Mouse (Mus musculus) forebrain, embryonic 12.5 days (tissue): Measurements from ENCODE around the gene Gpc6. TPM values are rescaled to one million over a fixed set of nuclear protein-coding genes. Genes with fewer than 3 reads are reported as not detected.

Source experiments
- ATAC-seq: fragments of 200-750 bp; cut with Nextera tagmentation; 2 replicates; pipeline ENCODE4 v1.8.0; 2017; ENCODE audit warnings: moderate TSS enrichment; ENCODE audit not compliant: low FRiP score
- H3K27ac ChIP-seq: fragments of 300-500 bp; sonication (generic); 2 replicates; pipeline ENCODE4 v1.5.1; 2016; ENCODE audit warnings: mild to moderate bottlenecking
- H3K27me3 ChIP-seq: fragments of 300-500 bp; sonication (generic); 2 replicates; pipeline ENCODE4 v1.6.1; 2016; ENCODE audit warnings: mild to moderate bottlenecking
- H3K36me3 ChIP-seq: fragments of 300-500 bp; sonication (generic); replicated peaks from 2 replicates; pipeline ENCODE4 v1.6.1; 2016; ENCODE audit warnings: mild to moderate bottlenecking
- H3K4me1 ChIP-seq: fragments of 300-500 bp; sonication (generic); 2 replicates; pipeline ENCODE4 v1.6.1; 2016
- H3K4me2 ChIP-seq: fragments of 300-500 bp; sonication (generic); 2 replicates; pipeline ENCODE4 v1.6.1; 2016; ENCODE audit warnings: mild to moderate bottlenecking, moderate library complexity
- H3K4me3 ChIP-seq: fragments of 300-500 bp; sonication (generic); replicated peaks from 2 replicates; pipeline ENCODE4 v1.5.1; 2016; ENCODE audit warnings: mild to moderate bottlenecking
- H3K9ac ChIP-seq: fragments of 300-500 bp; sonication (generic); 2 replicates; pipeline ENCODE4 v1.6.1; 2016; ENCODE audit warnings: mild to moderate bottlenecking
- H3K9me3 ChIP-seq: fragments of 300-500 bp; sonication (generic); 2 replicates; pipeline ENCODE4 v1.6.1; 2016
- WGBS: fragments of 180-500 bp; shearing (Covaris S2); methylation state at CpG from one replicate; pipeline ENCODE4 v1.1.7; 2016; 5-methylcytosine and 5-hydroxymethylcytosine counted together
- polyA plus RNA-seq: library from polyadenylated mRNA; unstranded; fragments of >200 nt; fragmentation: Nextera tagmentation; extraction: Ambion mirVana; gene quantifications from 2 replicates; pipeline ENCODE4 v1.2.1, GENCODE M21; 2016

Gene Gpc6
- polyA plus RNA-seq, 1 experiment from 2014 or later = 37.7 TPM

GRCm38 (mm10) chr14:117022180-117022799 lies 97.2 kb downstream of the Gpc6 start:
- 72% methylated on average over 5 of the region's 5 CpGs for WGBS
- Histone ChIP-seq H3K9ac (no peak overlapping the region), H3K27me3 (no peaks in the 10 kb centered on the region)

GRCm38 (mm10) chr14:117034146-117034545 lies 109.0 kb downstream of the Gpc6 start:
- H3K36me3 ChIP-seq = no peaks in the 10 kb centered on the region

More at GRCm38 (mm10) chr14:117022180-117022799, 97.2 kb downstream of the Gpc6 start:
- Histone ChIP-seq H3K4me2 (no peak overlapping the region), H3K9me3 (no peaks in the 10 kb centered on the region), H3K4me3 (no peak overlapping the region), H3K36me3 (no peaks in the 10 kb centered on the region), H3K4me1 (peaks cover 14% of the 10 kb centered on the region), H3K27ac (no peak overlapping the region)
- ATAC-seq = no peak

GRCm38 (mm10) chr14:117041017-117041416 lies 115.9 kb downstream of the Gpc6 start:
- Histone ChIP-seq H3K9me3 (no peaks in the 10 kb centered on the region), H3K4me1 (no peaks in the 10 kb centered on the region), H3K4me2 (no peak overlapping the region), H3K27me3 (no peaks in the 10 kb centered on the region), H3K36me3 (no peaks in the 10 kb centered on the region), H3K27ac (no peak overlapping the region), H3K9ac (no peak overlapping the region), H3K4me3 (no peak overlapping the region)
- no peak for ATAC-seq
- WGBS = 66% methylated on average over 5 of the region's 5 CpGs

More at GRCm38 (mm10) chr14:117034146-117034545, 109.0 kb downstream of the Gpc6 start:
- Histone ChIP-seq H3K4me2 (no peak overlapping the region), H3K9me3 (no peaks in the 10 kb centered on the region), H3K9ac (no peak overlapping the region), H3K4me1 (no peaks in the 10 kb centered on the region; the same call in 1 of the 2 replicates), H3K27me3 (no peaks in the 10 kb centered on the region), H3K4me3 (no peak overlapping the region), H3K27ac (no peak overlapping the region)
- peak; percentile 76; the same call in 1 of the 2 replicates for ATAC-seq
- WGBS = 64% methylated on average over 4 of the region's 4 CpGs

- no peak overlapping the region for H3K9ac ChIP-seq
- ATAC-seq = no peak
- peaks cover 31% of the 10 kb centered on the region for H3K4me1 ChIP-seq
- no peaks in the 10 kb centered on the region for H3K27me3 ChIP-seq
- no peak overlapping the region for H3K27ac ChIP-seq
- 56% methylated on average over 2 of the region's 2 CpGs for WGBS
- H3K36me3 ChIP-seq = no peaks in the 10 kb centered on the region
- no peak overlapping the region for H3K4me3 ChIP-seq
- H3K4me2 ChIP-seq = no peak overlapping the region
- no peaks in the 10 kb centered on the region for H3K9me3 ChIP-seq
Observed at GRCm38 (mm10) chr14:117048951-117049350, 123.8 kb downstream of the Gpc6 start.

- WGBS = 46% methylated on average over 8 of the region's 8 CpGs
- Histone ChIP-seq H3K4me2 (no peak overlapping the region), H3K36me3 (no peaks in the 10 kb centered on the region), H3K27me3 (no peaks in the 10 kb centered on the region), H3K4me3 (no peak overlapping the region), H3K4me1 (peaks cover 31% of the 10 kb centered on the region), H3K9me3 (no peaks in the 10 kb centered on the region), H3K27ac (no peak overlapping the region), H3K9ac (no peak overlapping the region)
- ATAC-seq = peak; percentile 31; the same call in 1 of the 2 replicates
Observed at GRCm38 (mm10) chr14:117050877-117051276, 125.8 kb downstream of the Gpc6 start.

GRCm38 (mm10) chr14:117053361-117053760 lies 128.2 kb downstream of the Gpc6 start:
- Histone ChIP-seq H3K36me3 (no peaks in the 10 kb centered on the region), H3K27me3 (no peaks in the 10 kb centered on the region), H3K9me3 (no peaks in the 10 kb centered on the region), H3K4me1 (peaks cover 31% of the 10 kb centered on the region), H3K4me2 (no peak overlapping the region), H3K27ac (no peak overlapping the region), H3K4me3 (no peak overlapping the region), H3K9ac (no peak overlapping the region)
- 23% methylated on average over 6 of the region's 6 CpGs for WGBS
- ATAC-seq = no peak

GRCm38 (mm10) chr14:117055134-117055533 lies 130.0 kb downstream of the Gpc6 start:
- no peaks in the 10 kb centered on the region for H3K27me3 ChIP-seq
- no peaks in the 10 kb centered on the region for H3K36me3 ChIP-seq
- H3K4me1 ChIP-seq = peaks cover 29% of the 10 kb centered on the region
- no peak for ATAC-seq
- no peak overlapping the region for H3K27ac ChIP-seq
- H3K4me2 ChIP-seq = no peak overlapping the region
- no peak overlapping the region for H3K9ac ChIP-seq
- H3K9me3 ChIP-seq = no peaks in the 10 kb centered on the region
- 81% methylated on average over 2 of the region's 2 CpGs for WGBS
- H3K4me3 ChIP-seq = no peak overlapping the region

- no peaks in the 10 kb centered on the region for H3K36me3 ChIP-seq
- H3K4me2 ChIP-seq = no peak overlapping the region
- H3K9ac ChIP-seq = no peak overlapping the region
- H3K4me3 ChIP-seq = no peak overlapping the region
- WGBS = 55% methylated on average over 2 of the region's 2 CpGs
- H3K9me3 ChIP-seq = no peaks in the 10 kb centered on the region
- no peaks in the 10 kb centered on the region for H3K27me3 ChIP-seq
- H3K4me1 ChIP-seq = peaks cover 13% of the 10 kb centered on the region
- H3K27ac ChIP-seq = no peak overlapping the region
- ATAC-seq = no peak
Observed at GRCm38 (mm10) chr14:117061078-117061477, 136.0 kb downstream of the Gpc6 start.

- Histone ChIP-seq H3K9me3 (no peaks in the 10 kb centered on the region), H3K27me3 (no peaks in the 10 kb centered on the region), H3K4me2 (no peak overlapping the region), H3K36me3 (no peaks in the 10 kb centered on the region), H3K27ac (no peak overlapping the region), H3K9ac (no peak overlapping the region), H3K4me3 (no peak overlapping the region), H3K4me1 (peaks cover 13% of the 10 kb centered on the region)
- WGBS = 65% methylated on average over 2 of the region's 2 CpGs
- no peak for ATAC-seq
Observed at GRCm38 (mm10) chr14:117061527-117061926, 136.4 kb downstream of the Gpc6 start.

- Histone ChIP-seq H3K9ac (no peak overlapping the region), H3K27me3 (no peaks in the 10 kb centered on the region), H3K9me3 (no peaks in the 10 kb centered on the region), H3K4me1 (peaks cover 11% of the 10 kb centered on the region; the same call in 1 of the 2 replicates), H3K4me2 (no peak overlapping the region), H3K36me3 (no peaks in the 10 kb centered on the region), H3K27ac (no peak overlapping the region), H3K4me3 (no peak overlapping the region)
- peak; percentile 46; the same call in 1 of the 2 replicates for ATAC-seq
- 74% methylated on average over 5 of the region's 5 CpGs for WGBS
Observed at GRCm38 (mm10) chr14:117068179-117068578, 143.1 kb downstream of the Gpc6 start.

- WGBS = 91% methylated on average over 4 of the region's 4 CpGs
- Histone ChIP-seq H3K9ac (no peak overlapping the region), H3K4me3 (no peak overlapping the region), H3K9me3 (no peaks in the 10 kb centered on the region), H3K27ac (no peak overlapping the region), H3K4me1 (peaks cover 11% of the 10 kb centered on the region; the same call in 1 of the 2 replicates), H3K27me3 (no peaks in the 10 kb centered on the region), H3K36me3 (no peaks in the 10 kb centered on the region), H3K4me2 (no peak overlapping the region)
- no peak for ATAC-seq
Observed at GRCm38 (mm10) chr14:117070470-117071085, 145.5 kb downstream of the Gpc6 start.

- Histone ChIP-seq H3K27me3 (no peaks in the 10 kb centered on the region), H3K27ac (no peak overlapping the region), H3K9me3 (no peaks in the 10 kb centered on the region), H3K4me2 (no peak overlapping the region), H3K4me1 (no peaks in the 10 kb centered on the region), H3K9ac (no peak overlapping the region), H3K4me3 (no peak overlapping the region), H3K36me3 (0 out of 2 replicates have a peak, but pooled peaks cover 5% of the 10 kb centered on the region)
- no peak for ATAC-seq
- 87% methylated on average over 4 of the region's 4 CpGs for WGBS
Observed at GRCm38 (mm10) chr14:117093586-117093985, 168.5 kb downstream of the Gpc6 start.

- ATAC-seq = no peak
- 88% methylated on average over 4 of the region's 4 CpGs for WGBS
- H3K27me3 ChIP-seq = no peaks in the 10 kb centered on the region
- H3K9ac ChIP-seq = no peak overlapping the region
- no peaks in the 10 kb centered on the region for H3K9me3 ChIP-seq
- H3K27ac ChIP-seq = no peak overlapping the region
- no peak overlapping the region for H3K4me3 ChIP-seq
- H3K4me1 ChIP-seq = no peaks in the 10 kb centered on the region
- H3K4me2 ChIP-seq = no peak overlapping the region
- H3K36me3 ChIP-seq = no peaks in the 10 kb centered on the region
Observed at GRCm38 (mm10) chr14:117106900-117107299, 181.8 kb downstream of the Gpc6 start.
